Mouse (Mus musculus): Measurements from ENCODE around the gene Fbxo11. TPM values are rescaled to one million over a fixed set of nuclear protein-coding genes. Genes with fewer than 3 reads are reported as not detected.
"Not testable (repeated sequence)": the region's sequence is repeated elsewhere in the genome, so short reads cannot be mapped to it uniquely, and the experiment has no call there.

Gene Fbxo11
- polyA plus RNA-seq, 1 experiment from 2014 or later, result 27.0 TPM

- H3K4me1 ChIP-seq (replicated peaks), result peaks cover 16% of the 10 kb centered on the region
- no peak for ATAC-seq (ENCODE audit: low FRiP score)
- H3K4me2 ChIP-seq, result no peak overlapping the region
- no peak overlapping the region for H3K4me3 ChIP-seq
- 88% methylated on average over 5 of the region's 5 CpGs for WGBS
- H3K27me3 ChIP-seq, result no peaks in the 10 kb centered on the region
- no peaks in the 10 kb centered on the region for H3K36me3 ChIP-seq
- no peak overlapping the region for H3K27ac ChIP-seq
- H3K9me3 ChIP-seq, result no peaks in the 10 kb centered on the region
- H3K9ac ChIP-seq, result no peak overlapping the region
These were observed 33.3 kb downstream of the Fbxo11 start for GRCm38 (mm10) chr17:88031755-88032154.

DNA sequence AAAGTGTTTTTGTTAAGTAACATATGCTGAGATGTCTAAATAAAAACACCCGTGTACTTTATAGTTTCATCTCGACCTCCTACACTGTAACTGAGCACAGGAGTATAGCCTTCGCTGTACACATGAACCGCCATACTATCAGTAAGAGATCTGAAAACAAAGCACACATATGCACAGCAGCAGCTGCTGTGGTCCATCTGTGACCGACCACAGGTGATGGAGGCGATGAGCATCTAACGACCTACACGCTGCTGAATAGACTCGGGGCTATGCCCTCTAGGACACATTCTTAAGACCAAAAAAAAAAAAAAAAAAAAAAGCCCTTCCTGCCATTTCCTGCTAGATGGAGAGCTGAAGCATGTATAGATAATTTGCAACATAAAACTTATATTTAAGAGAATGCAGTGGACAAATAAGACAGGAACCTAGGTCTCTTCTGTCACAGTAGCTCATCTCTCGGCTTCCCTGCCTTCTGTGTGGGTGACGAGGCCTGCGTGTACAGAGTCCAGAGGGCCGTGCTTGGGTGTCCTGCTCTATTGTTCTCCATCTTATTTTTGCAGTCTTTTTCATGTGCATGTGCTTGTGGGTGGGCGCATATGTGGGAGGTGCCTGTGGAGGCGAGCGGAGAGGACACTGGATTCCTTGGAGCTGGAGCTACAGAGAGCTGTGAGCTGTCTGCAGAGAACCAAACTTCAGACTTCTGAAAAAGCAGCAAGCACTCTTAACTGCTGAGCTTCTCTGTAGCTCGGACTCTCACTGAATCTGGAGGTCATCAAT, 35.7 kb downstream of the Fbxo11 start:
- no peaks in the 10 kb centered on the region for H3K36me3 ChIP-seq
- H3K27ac ChIP-seq, result no peak overlapping the region
- no peak for ATAC-seq (ENCODE audit: low FRiP score)
- 82% methylated on average over 17 of the region's 17 CpGs for WGBS
- no peak overlapping the region for H3K4me2 ChIP-seq
- H3K4me3 ChIP-seq, result no peak overlapping the region
- H3K4me1 ChIP-seq (replicated peaks), result peaks cover 21% of the 10 kb centered on the region
- H3K9me3 ChIP-seq, result no peaks in the 10 kb centered on the region
- no peaks in the 10 kb centered on the region for H3K27me3 ChIP-seq
- no peak overlapping the region for H3K9ac ChIP-seq

- Histone ChIP-seq H3K9me3 (no peaks in the 10 kb centered on the region), H3K9ac (no peak overlapping the region), H3K4me1 (replicated peaks) (peaks cover 16% of the 10 kb centered on the region), H3K27me3 (no peaks in the 10 kb centered on the region), H3K27ac (no peak overlapping the region), H3K4me2 (no peak overlapping the region), H3K4me3 (no peak overlapping the region), H3K36me3 (no peaks in the 10 kb centered on the region)
- no peak for ATAC-seq (ENCODE audit: low FRiP score)
- 39% methylated on average over 4 of the region's 4 CpGs for WGBS
These were observed 39.9 kb downstream of the Fbxo11 start for GRCm38 (mm10) chr17:88025227-88025626.

GRCm38 (mm10) chr17:88023924-88024323, 41.2 kb downstream of the Fbxo11 start:
- no peaks in the 10 kb centered on the region for H3K36me3 ChIP-seq
- no peak overlapping the region for H3K27ac ChIP-seq
- no peak overlapping the region for H3K4me3 ChIP-seq
- WGBS, result 83% methylated on average over 1 of the region's 1 CpGs
- H3K27me3 ChIP-seq, result no peaks in the 10 kb centered on the region
- no peaks in the 10 kb centered on the region for H3K9me3 ChIP-seq
- peaks cover 15% of the 10 kb centered on the region for H3K4me1 ChIP-seq (replicated peaks)
- no peak overlapping the region for H3K4me2 ChIP-seq
- no peak overlapping the region for H3K9ac ChIP-seq
- no peak for ATAC-seq (ENCODE audit: low FRiP score)

GRCm38 (mm10) chr17:88016027-88016426, 49.1 kb downstream of the Fbxo11 start:
- H3K27me3 ChIP-seq; H3K4me2 ChIP-seq; ATAC-seq (ENCODE audit: low FRiP score); H3K4me3 ChIP-seq; H3K9me3 ChIP-seq; H3K9ac ChIP-seq; H3K27ac ChIP-seq: not testable (repeated sequence)
- WGBS, result 88% methylated on average over 8 of the region's 8 CpGs
- Histone ChIP-seq H3K4me1 (replicated peaks) (0 out of 2 replicates have a peak, but pooled peaks cover 16% of the 10 kb centered on the region), H3K36me3 (peaks cover 30% of the 10 kb centered on the region)

DNA sequence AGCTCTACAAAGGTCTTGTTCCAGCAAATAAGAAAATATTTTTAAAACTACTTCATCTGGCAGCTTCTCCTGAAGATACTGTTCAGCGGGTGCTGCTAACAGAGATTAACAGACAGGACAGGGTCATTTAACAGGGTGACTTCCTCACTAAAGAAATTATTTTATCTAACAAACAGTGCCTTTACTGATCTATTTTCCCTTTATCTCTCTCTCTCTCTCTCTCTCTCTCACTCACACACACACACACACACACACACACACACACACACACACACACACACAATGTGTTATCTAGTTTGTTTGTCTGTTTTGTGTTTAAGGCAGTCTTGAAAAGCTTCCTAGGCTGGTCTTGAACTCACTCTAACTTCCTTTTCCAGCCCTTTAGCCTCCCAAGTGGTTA, 50.6 kb downstream of the Fbxo11 start:
- H3K9me3 ChIP-seq, result no peaks in the 10 kb centered on the region
- H3K9ac ChIP-seq, result no peak overlapping the region
- peaks cover 41% of the 10 kb centered on the region for H3K36me3 ChIP-seq
- 82% methylated on average over 1 of the region's 1 CpGs for WGBS
- H3K27me3 ChIP-seq, result no peaks in the 10 kb centered on the region
- ATAC-seq (ENCODE audit: low FRiP score), result no peak
- 0 out of 2 replicates have a peak, but pooled peaks cover 13% of the 10 kb centered on the region for H3K4me1 ChIP-seq (replicated peaks)
- 0 out of 2 replicates have a peak overlapping the region, but pooled peaks have one; percentile 10 for H3K27ac ChIP-seq
- H3K4me2 ChIP-seq, result no peak overlapping the region
- no peak overlapping the region for H3K4me3 ChIP-seq

DNA sequence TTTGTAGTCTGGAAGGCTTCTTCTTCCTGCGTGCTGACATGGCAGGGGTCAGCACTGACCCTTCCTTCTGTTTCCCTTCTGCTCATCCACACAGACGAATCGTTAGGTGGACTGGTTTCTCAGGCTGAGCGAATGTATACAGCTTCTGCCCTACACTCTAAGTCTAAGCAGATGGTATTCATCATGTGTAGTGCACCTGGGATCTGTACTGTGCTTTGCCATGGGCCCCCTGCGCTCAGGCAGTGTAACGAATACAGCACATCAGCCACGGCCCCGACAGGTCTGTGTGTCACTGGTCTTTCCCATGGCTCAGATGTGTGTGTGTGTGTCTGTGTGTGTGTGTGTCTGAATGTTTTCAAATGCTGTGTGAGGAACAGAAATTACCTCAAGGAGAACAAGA, 58.1 kb downstream of the Fbxo11 start:
- WGBS, result 83% methylated on average over 8 of the region's 8 CpGs
- peaks cover 61% of the 10 kb centered on the region for H3K36me3 ChIP-seq
- no peak overlapping the region for H3K4me2 ChIP-seq
- ATAC-seq (ENCODE audit: low FRiP score), result no peak
- no peak overlapping the region for H3K4me3 ChIP-seq
- no peak overlapping the region for H3K27ac ChIP-seq
- no peak overlapping the region for H3K9ac ChIP-seq
- H3K9me3 ChIP-seq, result no peaks in the 10 kb centered on the region
- H3K4me1 ChIP-seq (replicated peaks), result no peaks in the 10 kb centered on the region
- H3K27me3 ChIP-seq, result no peaks in the 10 kb centered on the region

- WGBS, result 100% methylated on average over 1 of the region's 1 CpGs
- Histone ChIP-seq H3K4me1 (replicated peaks) (no peaks in the 10 kb centered on the region), H3K36me3 (peaks cover 65% of the 10 kb centered on the region), H3K9ac (no peak overlapping the region), H3K9me3 (no peaks in the 10 kb centered on the region), H3K27me3 (no peaks in the 10 kb centered on the region), H3K4me3 (no peak overlapping the region), H3K4me2 (no peak overlapping the region), H3K27ac (no peak overlapping the region)
- no peak for ATAC-seq (ENCODE audit: low FRiP score)
These were observed 60.2 kb downstream of the Fbxo11 start for GRCm38 (mm10) chr17:88004892-88005291.

DNA sequence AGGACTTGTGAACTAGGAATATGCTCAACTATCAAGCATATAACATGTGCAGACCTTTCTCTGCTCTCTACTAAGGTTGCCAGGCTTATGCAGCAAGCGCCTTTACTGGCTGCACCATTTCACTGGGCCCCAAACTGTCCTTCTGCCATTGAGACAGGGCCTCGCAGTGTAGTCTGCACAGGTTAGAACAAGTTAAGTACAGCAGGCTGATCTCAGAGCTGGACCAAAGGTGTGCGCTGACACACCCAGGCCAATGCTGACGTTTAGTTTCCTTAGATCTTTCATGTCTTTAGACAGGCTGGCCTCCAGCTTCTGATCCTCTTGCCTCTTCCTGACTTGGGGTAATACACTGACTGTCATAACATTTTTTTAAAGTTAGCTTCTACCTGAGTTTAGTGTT, 67.3 kb downstream of the Fbxo11 start:
- no peak overlapping the region for H3K4me3 ChIP-seq
- ATAC-seq (ENCODE audit: low FRiP score), result no peak
- no peak overlapping the region for H3K4me2 ChIP-seq
- H3K9me3 ChIP-seq, result no peaks in the 10 kb centered on the region
- WGBS, result 96% methylated on average over 4 of the region's 4 CpGs
- H3K27me3 ChIP-seq, result no peaks in the 10 kb centered on the region
- H3K9ac ChIP-seq, result no peak overlapping the region
- H3K4me1 ChIP-seq (replicated peaks), result no peaks in the 10 kb centered on the region
- no peak overlapping the region for H3K27ac ChIP-seq
- H3K36me3 ChIP-seq, result peaks cover 82% of the 10 kb centered on the region

- Histone ChIP-seq H3K9ac (no peak overlapping the region), H3K27ac (no peak overlapping the region), H3K4me1 (replicated peaks) (no peaks in the 10 kb centered on the region), H3K36me3 (peaks cover 78% of the 10 kb centered on the region), H3K4me3 (no peak overlapping the region), H3K4me2 (no peak overlapping the region), H3K9me3 (no peaks in the 10 kb centered on the region), H3K27me3 (no peaks in the 10 kb centered on the region)
- ATAC-seq (ENCODE audit: low FRiP score), result no peak
- 91% methylated on average over 1 of the region's 1 CpGs for WGBS
These were observed 71.8 kb downstream of the Fbxo11 start for GRCm38 (mm10) chr17:87993338-87993737.

DNA sequence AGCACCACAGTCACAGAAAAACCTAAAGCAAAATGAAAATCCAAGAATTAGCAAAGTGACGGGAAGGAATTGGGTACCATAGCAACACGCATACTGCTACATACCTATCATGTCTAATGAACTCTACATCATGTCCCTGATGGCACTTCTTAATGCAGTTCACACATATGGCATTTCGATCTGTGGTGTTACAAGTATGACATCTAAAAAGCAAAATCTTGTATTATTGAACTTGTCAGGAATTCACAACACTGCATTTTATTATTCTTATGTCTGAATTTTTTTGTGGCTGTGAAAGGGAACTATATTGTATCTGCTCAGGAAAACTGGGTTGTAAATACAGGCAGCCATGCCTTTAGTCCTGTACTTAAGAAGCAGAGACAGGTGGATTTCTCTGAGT, 72.9 kb downstream of the Fbxo11 start:
- peaks cover 79% of the 10 kb centered on the region for H3K36me3 ChIP-seq
- no peaks in the 10 kb centered on the region for H3K4me1 ChIP-seq (replicated peaks)
- no peaks in the 10 kb centered on the region for H3K9me3 ChIP-seq
- WGBS, result 88% methylated on average over 3 of the region's 3 CpGs
- H3K4me2 ChIP-seq, result no peak overlapping the region
- no peak for ATAC-seq (ENCODE audit: low FRiP score)
- no peak overlapping the region for H3K27ac ChIP-seq
- H3K9ac ChIP-seq, result no peak overlapping the region
- H3K4me3 ChIP-seq, result no peak overlapping the region
- no peaks in the 10 kb centered on the region for H3K27me3 ChIP-seq

DNA sequence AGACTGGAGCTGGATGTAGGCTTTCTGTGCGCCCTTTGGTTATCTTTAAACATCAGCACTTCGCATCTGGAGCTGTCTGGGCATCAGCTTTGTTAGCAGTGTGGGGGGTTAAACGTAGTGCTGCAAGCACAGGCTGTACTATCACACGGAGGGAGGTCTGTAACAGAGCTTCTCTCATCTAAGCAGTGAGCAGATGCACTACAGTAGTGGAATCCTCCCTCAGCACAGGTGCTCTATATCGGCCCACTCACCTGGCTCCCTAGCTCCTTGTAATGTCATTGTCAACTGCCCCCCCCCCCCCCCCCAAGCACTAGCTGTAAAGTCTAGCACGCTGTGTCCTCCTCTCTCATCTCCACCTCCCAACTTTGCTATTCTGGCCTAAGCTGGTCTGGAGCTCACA, 77.6 kb downstream of the Fbxo11 start:
- WGBS, result 69% methylated on average over 6 of the region's 6 CpGs
- H3K4me2 ChIP-seq, result no peak overlapping the region
- H3K36me3 ChIP-seq, result peaks cover 85% of the 10 kb centered on the region
- no peaks in the 10 kb centered on the region for H3K4me1 ChIP-seq (replicated peaks)
- ATAC-seq (ENCODE audit: low FRiP score), result no peak
- H3K27me3 ChIP-seq, result no peaks in the 10 kb centered on the region
- H3K9ac ChIP-seq, result no peak overlapping the region
- no peak overlapping the region for H3K4me3 ChIP-seq
- H3K27ac ChIP-seq, result no peak overlapping the region
- no peaks in the 10 kb centered on the region for H3K9me3 ChIP-seq

DNA sequence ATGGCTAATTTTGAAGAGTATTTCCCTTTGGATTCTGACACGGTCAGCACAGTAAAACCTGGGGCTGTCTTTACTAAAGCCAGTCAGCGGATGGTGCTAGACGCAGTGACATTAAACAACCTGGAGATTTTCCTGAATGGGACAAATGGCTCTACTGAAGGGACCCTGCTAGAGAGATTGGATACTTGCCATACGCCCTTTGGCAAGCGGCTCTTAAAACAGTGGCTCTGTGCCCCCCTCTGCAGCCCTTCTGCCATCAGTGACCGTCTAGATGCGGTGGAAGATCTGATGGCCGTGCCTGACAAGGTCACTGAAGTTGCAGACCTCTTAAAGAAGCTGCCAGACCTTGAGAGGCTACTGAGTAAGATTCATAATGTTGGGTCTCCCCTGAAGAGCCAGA, 79.2 kb downstream of the Fbxo11 start:
- no peak for ATAC-seq (ENCODE audit: low FRiP score)
- peaks cover 79% of the 10 kb centered on the region for H3K36me3 ChIP-seq

More for the DNA sequence above, 79.2 kb downstream of the Fbxo11 start:
- Histone ChIP-seq H3K9me3 (no peaks in the 10 kb centered on the region), H3K27ac (no peak overlapping the region), H3K27me3 (no peaks in the 10 kb centered on the region), H3K9ac (no peak overlapping the region), H3K4me1 (replicated peaks) (no peaks in the 10 kb centered on the region), H3K4me3 (no peak overlapping the region), H3K4me2 (no peak overlapping the region)
- 85% methylated on average over 8 of the region's 8 CpGs for WGBS
